Mouse (Mus musculus) forelimb bud, embryonic 11.5 days (tissue): ENCODE measurements around the gene Fmn2.

Experiments
- DNase-seq: peaks from one replicate; pipeline ENCODE4 v3.0.0-alpha.2; 2012; ENCODE audit warnings: low read depth, low spot score

Fmn2 gene

DNA sequence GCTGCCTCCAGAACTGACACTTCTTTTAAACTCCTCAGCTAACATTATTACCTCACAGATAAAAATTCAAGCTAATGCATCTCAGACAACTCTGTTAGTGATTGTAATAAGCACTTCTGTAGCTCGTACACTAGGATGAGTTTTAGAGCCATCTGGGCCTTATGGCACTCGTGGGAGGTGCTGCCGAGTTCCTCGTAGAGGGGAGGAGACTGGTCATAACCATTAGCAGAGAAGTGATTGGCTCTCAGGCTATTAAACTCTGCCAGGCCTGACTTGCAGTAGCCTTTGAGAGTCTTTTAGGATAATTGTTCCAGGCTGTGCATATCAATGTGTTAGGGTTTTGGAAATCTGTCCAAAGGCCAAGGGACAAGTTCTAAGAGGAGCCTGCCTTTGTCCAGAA is 55.6 kb downstream of the Fmn2 start:
- DNase-seq = no peak

DNA sequence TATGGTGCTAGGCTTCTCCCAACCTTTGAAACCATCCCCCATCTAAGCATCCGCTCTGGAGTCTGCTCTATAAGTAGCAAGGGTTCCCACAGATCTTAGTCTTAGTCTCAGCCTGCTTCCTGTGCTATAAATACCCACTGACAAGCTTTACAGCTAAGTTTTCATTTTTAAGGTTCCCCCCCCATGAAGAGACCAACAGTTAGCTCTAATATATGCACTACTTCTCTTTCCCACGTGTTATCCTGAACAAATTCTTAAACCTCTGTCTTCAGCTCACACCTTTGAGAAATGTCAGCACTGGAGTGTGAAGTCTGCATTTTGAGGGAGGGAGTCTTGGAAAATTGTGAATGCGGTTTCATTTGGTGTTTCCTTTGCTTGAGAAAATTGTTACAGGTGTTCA is 56.2 kb downstream of the Fmn2 start:
- DNase-seq = no peak

DNA sequence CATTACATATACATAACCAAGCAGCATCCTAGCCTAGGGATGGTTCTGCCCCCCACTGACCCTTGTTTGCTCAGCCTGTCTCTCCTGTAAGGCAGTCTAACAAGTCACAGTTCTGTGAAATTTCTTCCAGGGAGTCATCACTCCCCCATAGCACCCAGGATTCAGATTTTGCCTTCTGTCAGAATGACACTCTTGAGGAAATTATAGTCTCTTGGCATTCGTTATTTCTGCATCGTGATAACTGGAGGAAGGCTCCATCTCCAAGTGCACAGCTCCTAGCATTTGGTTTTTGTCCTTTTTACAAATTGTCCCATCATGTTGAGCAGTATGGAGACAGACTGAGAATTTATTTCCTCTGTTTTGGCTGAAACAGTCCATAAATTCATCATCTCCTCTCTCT is 56.9 kb downstream of the Fmn2 start:
- no peak for DNase-seq

DNA sequence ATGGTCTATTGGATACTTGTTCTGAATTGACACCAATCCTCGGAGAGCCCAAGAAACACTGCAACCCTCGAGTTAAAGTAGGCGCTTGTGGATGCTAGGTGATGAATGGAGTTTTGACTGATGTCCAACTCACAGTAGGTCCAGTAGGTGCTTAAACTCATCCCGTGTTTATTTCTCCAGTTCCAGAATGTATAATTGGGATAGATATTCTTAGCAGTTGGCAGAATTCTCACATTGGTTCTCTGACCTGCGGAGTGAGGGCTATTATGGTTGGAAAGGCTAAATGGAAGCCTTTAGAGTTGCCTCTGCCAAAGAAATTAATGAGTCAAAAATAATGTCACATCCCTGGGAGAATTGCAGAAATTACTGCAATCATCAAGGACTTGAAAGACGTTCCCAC is 62.9 kb downstream of the Fmn2 start:
- no peak for DNase-seq

DNA sequence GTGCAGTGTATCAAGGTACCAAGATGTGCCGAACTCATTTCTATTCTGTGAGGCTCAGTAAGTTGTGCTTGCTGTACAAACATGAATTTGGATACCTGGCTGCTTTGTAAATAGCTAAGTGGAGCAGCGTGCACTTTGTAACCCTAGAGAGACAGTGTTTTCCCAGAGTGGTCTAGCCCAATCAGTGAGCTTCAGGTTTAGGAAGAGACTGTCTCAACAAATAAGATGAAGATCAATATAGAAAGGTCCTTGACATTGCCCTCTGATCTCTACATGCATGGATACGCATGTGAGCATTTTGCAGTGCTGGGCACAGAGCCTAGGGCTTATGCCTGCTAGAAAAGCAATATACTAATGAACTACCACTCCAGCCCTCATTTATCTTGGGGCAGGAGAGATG is 67.0 kb downstream of the Fmn2 start:
- DNase-seq = no peak

DNA sequence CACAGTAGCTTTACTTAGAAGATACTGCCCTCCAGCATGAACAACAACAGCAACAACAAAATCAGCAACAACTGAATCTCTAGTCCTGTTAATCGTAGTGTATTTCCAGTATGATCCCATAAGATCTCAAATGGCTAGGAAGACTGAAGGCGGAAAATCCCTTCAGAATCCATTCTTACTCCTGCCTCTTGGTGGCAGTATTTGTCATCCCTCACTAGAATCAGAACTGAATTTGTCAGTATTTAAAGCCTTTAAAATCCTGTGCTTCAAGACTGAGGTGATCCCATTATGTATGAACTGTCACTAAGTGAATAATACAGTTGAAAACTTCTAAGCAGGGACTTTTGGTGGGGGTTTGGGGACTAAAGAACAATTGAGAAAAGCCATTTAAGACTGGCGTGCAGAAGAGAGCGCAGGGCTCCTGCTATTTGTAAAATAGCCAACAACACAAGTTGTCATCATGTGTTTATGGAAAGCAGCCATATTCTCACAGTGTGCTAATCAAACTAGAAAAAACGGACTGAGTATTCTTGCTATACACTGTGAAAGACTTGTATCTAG is 90.9 kb downstream of the Fmn2 start:
- DNase-seq = peak; percentile 27

DNA sequence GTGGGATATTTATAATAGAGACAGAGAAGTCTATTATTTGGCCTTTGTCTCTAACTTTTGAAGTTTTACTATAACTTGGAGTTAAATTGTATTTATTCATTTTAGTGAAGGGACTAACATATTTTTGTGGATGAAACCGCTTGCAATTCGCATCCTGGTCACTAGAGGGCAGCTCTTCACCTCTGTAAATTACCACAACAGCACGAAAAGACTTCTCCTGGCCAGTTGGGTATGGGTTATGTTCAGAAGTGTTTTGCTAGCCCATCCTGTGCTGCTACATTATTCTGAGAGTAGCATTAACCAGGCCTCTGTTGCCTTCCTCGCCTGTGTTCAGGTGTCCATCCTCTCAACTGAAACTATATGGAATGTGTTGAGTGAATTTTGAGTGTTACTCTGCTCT is 93.4 kb downstream of the Fmn2 start:
- peak; percentile 62 for DNase-seq

DNA sequence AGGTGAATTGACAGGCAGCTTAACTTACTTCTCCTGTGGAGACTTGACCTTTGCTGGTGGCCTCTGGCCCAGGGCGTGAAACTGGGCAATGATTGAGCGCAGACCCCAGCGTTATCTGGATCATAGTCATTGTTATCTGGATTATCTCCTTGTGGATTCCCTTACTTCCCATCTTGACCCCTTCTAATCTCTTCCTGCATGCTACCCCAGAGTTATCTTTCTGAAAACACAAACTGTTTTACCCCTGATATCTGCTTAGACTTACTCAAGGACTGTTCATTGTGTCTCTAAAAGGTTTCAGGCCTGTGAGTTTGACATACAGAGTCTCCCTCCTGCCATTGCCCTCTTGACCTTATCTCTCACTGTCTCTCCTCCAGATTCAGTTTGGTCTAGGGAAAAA is 95.9 kb downstream of the Fmn2 start:
- DNase-seq = no peak

DNA sequence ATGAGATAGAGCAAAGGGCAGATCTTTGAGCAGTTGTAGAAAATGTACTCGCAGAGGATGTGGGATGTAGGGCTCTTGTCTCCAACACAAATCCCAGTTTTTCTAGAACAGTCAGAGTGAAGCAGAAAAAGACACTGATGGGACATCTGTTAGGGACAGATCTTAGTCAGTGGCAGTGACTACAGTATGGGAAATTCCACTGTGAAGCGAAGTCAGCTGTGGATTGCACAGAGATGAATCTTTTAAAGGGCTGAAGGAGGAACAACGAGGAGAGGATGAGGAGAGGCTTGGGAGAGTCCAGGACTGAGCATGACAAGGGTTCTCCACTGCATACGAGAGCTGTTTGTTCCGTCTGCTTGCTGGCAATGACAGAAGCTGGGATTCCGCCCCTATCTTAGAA is 96.6 kb downstream of the Fmn2 start:
- DNase-seq = no peak

DNA sequence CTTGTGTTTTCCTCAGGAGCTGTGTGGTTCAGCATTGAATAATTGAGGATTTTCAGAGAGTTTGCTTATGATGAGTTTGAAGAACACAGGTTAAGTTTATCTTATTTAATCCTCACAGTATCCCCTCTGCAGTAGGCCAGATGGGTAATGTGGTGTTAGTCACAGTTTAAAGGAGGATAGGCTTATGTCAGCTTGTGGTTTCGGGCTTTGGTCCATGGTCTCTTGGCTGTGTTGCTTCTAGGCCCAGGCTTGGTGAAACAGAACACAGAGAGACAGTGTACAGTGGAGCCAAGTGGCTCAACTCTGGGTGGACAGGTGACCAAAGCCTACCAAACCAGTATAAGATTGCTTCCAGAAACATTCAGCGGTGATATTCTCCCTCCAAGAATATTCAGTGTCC is 98.4 kb downstream of the Fmn2 start:
- no peak for DNase-seq

DNA sequence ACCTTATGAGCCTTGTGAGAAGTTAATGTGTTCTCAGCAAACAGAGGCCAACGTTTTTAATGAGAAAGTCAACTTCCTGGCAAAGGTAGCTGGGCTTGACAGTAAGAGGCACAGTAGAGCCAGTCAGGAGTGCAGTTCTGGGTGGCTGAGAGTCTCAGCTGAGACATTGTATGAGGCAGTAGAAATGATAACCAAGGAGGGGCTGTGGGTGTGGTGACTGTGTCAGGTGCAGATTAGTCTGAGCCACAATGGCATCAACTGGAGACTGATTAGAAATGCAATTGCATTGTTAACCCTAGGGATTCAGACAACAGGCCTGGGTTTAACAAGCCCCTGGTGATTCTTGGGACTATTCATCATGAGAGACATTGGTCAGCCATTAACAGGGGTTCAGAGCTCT is 99.0 kb downstream of the Fmn2 start:
- no peak for DNase-seq

DNA sequence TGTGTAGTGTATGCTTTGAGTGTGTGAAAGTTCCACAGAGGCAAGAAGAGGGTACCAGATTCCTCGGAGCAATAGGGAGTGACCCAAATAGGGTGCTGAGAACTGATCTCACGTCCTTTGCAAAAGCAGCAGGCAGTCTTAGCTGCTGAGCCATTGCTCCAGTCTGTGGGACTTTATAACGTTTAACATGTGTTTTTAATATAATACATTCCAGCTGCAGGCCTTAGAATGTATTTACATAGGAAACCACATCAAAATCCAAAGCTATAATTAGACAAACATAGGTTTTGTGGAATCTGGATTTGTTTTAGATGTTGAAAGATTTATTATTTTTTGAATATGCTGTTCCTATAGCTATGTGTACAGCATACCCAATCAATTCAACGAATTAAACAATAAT is 115.7 kb downstream of the Fmn2 start:
- peak; percentile 35 for DNase-seq

DNA sequence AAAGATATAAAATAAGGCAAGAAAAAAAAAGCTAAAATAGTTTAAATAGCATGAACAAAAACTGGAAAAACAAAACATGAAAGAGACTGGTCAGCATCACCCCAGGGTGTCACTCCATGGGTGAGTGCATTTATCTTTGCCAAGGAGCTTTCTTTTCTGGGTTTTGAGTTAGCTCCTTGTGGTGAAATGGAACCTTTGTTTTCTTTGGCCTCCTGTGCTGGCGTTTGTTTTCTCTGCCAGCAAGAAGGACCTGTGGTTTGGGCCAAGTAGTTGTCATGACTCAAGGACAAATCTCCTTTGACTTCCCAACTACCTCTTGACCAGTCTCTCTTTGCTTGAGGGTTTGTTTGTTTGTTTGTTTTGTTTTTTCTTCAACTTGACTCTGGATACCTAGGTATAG is 119.9 kb downstream of the Fmn2 start:
- DNase-seq = no peak

DNA sequence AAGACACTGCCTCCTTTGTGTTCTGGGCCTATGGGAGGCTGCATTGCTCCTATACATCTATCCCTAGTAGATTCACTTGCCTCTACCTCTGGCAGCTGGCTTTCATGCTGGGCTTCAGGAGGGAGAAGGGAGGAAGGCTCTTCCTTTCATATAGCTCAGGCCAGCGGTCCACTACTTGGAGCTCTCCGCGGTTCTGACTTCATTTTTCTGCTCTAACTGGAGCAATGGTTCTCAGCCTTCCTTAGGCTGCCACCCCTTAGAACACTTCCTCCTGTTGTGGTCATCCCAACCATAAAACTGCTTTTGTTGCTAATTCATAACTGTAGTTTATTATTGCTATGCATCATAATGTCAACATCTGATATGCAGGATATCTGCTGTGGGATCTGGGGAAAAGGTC is 121.4 kb downstream of the Fmn2 start:
- peak; percentile 28 for DNase-seq

DNA sequence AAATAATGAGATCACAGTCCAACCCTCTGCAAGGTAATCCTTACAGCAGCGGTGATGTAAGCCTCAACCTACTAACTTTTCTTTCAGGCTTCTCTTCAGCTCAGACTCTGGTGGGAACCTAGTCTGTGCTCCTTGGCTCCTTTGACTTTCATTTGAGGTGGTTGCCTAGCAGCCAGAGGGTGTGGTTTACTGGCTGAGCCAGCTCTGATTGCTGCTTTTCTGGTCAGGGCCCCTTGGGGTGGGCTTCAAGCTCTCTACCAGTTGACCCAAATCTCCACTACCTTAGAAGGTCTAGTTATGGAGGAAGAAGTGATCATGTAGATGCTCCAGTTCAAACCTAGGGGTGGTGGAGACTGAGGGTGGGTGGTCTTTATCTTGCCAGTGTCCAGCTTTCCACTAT is 128.4 kb downstream of the Fmn2 start:
- DNase-seq = no peak

DNA sequence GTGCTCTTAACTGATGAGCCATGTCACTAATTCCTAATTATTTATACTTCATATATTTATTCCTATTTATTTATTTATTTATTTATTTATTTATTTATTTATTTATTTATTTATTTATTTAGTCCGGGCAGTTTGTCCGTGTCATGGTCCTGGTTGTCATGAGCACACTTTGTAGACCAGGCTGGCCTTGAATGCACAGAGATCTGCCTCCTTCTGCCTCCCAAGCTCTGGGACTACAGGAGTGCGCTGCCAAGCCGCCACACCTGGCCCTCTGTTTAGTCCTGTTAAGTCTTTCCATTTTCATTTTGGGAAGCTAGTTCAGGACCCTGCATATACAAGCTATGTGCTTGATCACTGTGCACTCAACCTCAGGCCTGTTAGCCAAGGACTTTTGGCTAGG is 134.7 kb downstream of the Fmn2 start:
- no peak for DNase-seq

DNA sequence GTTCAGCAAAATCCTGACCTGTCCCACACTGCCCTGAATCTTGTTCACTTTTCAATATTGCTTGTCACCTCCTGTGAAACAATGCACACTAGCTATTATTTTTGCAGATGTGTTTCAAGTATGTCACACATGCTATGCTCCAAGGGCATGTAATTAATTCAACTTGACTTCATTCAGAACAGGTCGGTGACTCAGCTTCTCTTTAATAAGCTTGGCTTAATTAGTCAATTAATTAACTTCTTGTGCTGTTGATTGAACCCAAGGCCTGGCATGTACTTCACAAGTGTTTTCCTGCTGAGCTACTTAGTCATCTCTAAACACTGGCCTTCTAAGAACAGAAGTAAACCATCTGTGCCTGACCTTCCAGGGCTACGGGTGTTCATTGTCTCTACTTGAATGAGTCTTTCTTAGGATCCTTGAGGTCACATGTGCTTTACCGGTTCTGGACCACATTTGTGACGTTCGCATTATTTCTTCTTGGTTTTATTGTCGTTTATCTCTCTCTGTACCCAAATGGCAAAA is 136.0 kb downstream of the Fmn2 start:
- no peak for DNase-seq

DNA sequence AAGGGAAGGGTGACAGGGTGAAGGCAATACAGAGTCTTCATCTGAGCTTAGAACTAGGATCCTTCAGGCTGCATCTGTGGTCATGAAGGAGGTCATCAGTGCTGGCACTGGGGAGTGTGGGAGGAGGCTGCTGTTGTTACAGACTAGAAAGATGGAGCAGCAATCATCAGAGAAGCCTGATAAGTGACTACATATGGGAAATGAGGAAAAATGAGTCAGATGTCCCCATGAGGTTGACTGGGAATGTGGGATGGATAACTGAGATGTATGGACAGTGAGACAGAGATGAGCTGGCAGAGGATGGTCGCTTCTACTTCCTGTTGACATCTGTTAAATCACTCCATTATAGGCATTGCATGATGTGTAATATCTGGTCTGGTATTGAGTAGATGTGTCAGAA is 139.3 kb downstream of the Fmn2 start:
- DNase-seq = no peak

DNA sequence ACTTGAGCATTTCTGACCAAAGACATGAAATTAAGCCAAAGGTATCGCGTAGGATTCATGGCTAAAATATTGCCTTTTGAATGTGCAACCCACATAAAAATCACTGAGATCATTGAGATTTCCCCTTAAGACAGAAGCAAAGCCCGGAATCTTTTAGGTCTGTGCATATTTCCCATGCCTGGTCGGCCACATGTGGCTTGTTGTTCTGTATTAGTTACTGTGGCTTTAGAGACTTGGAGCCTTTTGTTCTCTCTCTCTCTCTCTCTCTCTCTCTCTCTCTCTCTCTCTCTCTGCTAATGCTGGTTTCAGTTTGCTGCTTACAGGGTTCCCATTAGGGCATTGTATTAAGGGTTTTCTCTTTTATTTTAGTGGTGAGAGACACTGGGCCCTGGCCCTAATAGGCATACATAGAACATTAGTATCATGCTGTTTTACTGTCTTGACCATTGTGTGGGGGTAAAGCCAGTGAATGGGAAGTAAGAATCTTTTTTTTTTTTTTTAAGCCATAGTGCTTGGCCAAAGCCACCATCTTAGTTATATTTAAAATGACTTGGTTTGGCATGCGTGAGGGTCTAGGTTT is 141.9 kb downstream of the Fmn2 start:
- DNase-seq = no peak

DNA sequence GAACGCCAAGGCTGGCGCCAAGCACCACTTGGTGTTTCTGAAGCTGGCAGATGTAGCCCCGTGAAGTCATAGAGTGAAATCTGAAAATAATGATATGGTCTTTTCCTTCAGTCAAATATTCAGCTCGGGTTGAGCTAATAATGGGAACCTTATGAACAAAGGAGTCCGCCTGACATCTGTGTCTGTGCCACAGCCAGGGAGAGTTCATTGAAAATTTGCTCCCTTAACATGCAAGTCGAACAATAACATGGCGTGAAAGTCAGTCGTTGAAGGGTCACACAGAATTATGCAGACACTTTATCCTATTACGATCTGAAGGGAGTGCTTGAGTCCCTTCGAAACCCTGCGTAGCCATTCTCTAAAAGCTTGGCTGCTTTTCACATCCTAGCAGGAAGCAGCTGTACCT is 147.8 kb downstream of the Fmn2 start:
- peak; percentile 31 for DNase-seq

DNA sequence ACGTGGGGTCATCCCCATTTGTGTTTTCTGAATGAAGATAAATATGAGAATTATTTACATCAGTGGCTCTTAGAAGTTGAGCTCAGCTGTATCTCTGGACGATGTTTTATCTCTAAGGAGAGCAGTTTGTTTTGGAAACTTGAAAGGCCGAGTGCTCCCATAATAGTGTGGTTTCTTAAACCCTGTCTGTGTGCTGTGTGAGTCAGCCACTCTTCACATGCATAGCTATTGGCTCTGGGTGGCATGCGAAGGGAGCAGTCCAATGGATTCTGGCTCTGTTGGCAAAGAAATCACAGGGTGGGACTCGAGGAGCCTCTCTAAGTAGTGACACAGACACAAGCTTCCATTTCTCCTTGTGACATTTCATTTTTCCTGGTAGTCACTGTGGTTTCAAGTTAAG is 152.9 kb downstream of the Fmn2 start:
- no peak for DNase-seq

DNA sequence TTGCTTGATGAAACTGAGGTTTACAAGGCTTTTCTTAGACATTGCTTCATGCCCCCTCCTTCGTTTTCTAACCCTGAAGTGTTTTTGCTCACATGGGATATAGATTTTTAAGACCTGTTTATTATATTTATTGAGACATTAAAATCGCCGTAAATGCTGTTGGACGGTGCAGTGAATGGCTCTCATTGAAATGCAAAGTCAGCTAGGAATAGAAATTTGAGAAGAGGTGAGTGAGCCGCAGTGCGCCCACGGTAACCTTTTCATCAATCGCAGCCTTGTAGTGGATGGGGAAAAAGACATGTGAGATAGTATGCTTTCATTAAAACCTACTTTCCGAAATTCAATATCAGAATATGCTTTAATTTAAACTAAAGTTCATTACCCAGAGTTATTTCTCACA is 153.7 kb downstream of the Fmn2 start:
- DNase-seq = peak; percentile 12

DNA sequence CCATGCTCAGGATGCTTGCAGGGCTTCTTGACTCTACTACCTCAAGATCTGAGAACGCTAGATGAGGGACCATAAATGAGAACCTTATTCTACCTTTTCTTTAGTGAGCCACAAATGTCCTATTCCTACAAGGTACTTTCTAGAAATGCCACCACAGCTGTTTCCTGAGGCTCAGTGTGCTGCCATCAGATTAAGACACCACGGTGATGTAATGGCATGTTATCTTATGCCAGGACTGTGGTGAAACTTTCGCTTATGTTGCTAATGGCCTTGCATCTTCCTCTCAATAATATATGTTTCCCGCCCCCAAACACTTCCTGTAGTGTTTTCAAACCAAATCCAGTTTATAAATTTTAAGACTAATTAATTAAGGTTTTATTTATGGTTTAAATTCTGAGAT is 154.9 kb downstream of the Fmn2 start:
- DNase-seq = no peak
